Mouse (Mus musculus): ENCODE data around the gene Plk3. TPM values are rescaled to one million over a fixed set of nuclear protein-coding genes. Genes with fewer than 3 reads are reported as not detected.

Plk3 gene
- polyA plus RNA-seq, 1 experiment from 2014 or later: 24.9 TPM

- Histone ChIP-seq H3K27me3 (0 out of 2 replicates have a peak, but pooled peaks cover 2% of the 10 kb centered on the region), H3K9ac (peak within 1 kb of the TSS; percentile 70), H3K4me2 (peak within 1 kb of the TSS; percentile 92), H3K4me1 (replicated peaks) (peaks cover 34% of the 10 kb centered on the region), H3K27ac (replicated peaks) (peak within 1 kb of the TSS; percentile 78), H3K9me3 (no peaks in the 10 kb centered on the region), H3K4me3 (peak within 1 kb of the TSS; percentile 76), H3K36me3 (no peaks in the 10 kb centered on the region)
- ATAC-seq (ENCODE audit: low FRiP score, low read depth): peak; percentile 86
- WGBS: under 1% methylated on average over 50 of the region's 50 CpGs
These were observed 38.0 kb downstream of the Plk3 start, which contains the start of gene Ptch2 for GRCm38 (mm10) chr4:117095551-117096452. Ptch2 (plus strand) TSS chr4:117096075.

GRCm38 (mm10) chr4:117094626-117095361 is 39.0 kb downstream of the Plk3 start:
- H3K36me3 ChIP-seq: no peaks in the 10 kb centered on the region
- no peak overlapping the region for H3K27ac ChIP-seq (replicated peaks)
- H3K4me1 ChIP-seq (replicated peaks): peaks cover 34% of the 10 kb centered on the region
- 86% methylated on average over 3 of the region's 3 CpGs for WGBS
- H3K4me2 ChIP-seq: no peak overlapping the region
- H3K9ac ChIP-seq: no peak overlapping the region
- H3K27me3 ChIP-seq: 0 out of 2 replicates have a peak, but pooled peaks cover 2% of the 10 kb centered on the region
- H3K4me3 ChIP-seq: no peak overlapping the region
- ATAC-seq (ENCODE audit: low FRiP score, low read depth): no peak
- H3K9me3 ChIP-seq: no peaks in the 10 kb centered on the region

GRCm38 (mm10) chr4:117090586-117090985 is 43.2 kb downstream of the Plk3 start:
- no peak for ATAC-seq (ENCODE audit: low FRiP score, low read depth)
- 81% methylated on average over 7 of the region's 7 CpGs for WGBS
- Histone ChIP-seq H3K9me3 (no peaks in the 10 kb centered on the region), H3K4me1 (replicated peaks) (peaks cover 3% of the 10 kb centered on the region), H3K27ac (replicated peaks) (no peak overlapping the region), H3K4me3 (no peak overlapping the region), H3K36me3 (peaks cover 13% of the 10 kb centered on the region; the same call in 1 of the 2 replicates), H3K4me2 (no peak overlapping the region), H3K9ac (no peak overlapping the region), H3K27me3 (0 out of 2 replicates have a peak, but pooled peaks cover 2% of the 10 kb centered on the region)

- WGBS: 83% methylated on average over 7 of the region's 7 CpGs
- no peak for ATAC-seq (ENCODE audit: low FRiP score, low read depth)
These were observed 45.7 kb downstream of the Plk3 start for GRCm38 (mm10) chr4:117087948-117088640.

More at GRCm38 (mm10) chr4:117087948-117088640, 45.7 kb downstream of the Plk3 start:
- Histone ChIP-seq H3K4me3 (no peak overlapping the region), H3K36me3 (peaks cover 13% of the 10 kb centered on the region; the same call in 1 of the 2 replicates), H3K27ac (replicated peaks) (no peak overlapping the region), H3K4me2 (no peak overlapping the region), H3K4me1 (replicated peaks) (no peaks in the 10 kb centered on the region), H3K27me3 (no peaks in the 10 kb centered on the region), H3K9ac (no peak overlapping the region), H3K9me3 (no peaks in the 10 kb centered on the region)

Small RNA genes lying within 50 kb of the gene (microRNA-seq; reads per million reads assigned to microRNA genes)
- not detected for gene Gm22398

Other genes with a start within 250 kb of the Plk3 start
- gene Urod, start 139.6 kb downstream of the Plk3 start, polyA plus RNA-seq (2015; fragmentation: Nextera tagmentation; extraction: Ambion mirVana): 56.6 and 59.4 TPM in 2 replicates
- 25.3 and 30.1 TPM in 2 replicates for gene Hectd3, start 138.6 kb downstream of the Plk3 start, polyA plus RNA-seq (2015; fragmentation: Nextera tagmentation; extraction: Ambion mirVana)
- 43.8 and 46.8 TPM in 2 replicates for gene Eif2b3, start 114.6 kb downstream of the Plk3 start, polyA plus RNA-seq (2015; fragmentation: Nextera tagmentation; extraction: Ambion mirVana)
- gene Ptch2, start 37.9 kb downstream of the Plk3 start, polyA plus RNA-seq (2015; fragmentation: Nextera tagmentation; extraction: Ambion mirVana): 7.3 and 8.0 TPM in 2 replicates
- 4.7 and 5.1 TPM in 2 replicates for gene Btbd19, start 8.2 kb downstream of the Plk3 start, polyA plus RNA-seq (2015; fragmentation: Nextera tagmentation; extraction: Ambion mirVana)
- 0.31 and 1.1 TPM in 2 replicates for gene Tctex1d4, start 7.2 kb downstream of the Plk3 start, polyA plus RNA-seq (2015; fragmentation: Nextera tagmentation; extraction: Ambion mirVana)
- 468 and 502 TPM in 2 replicates for gene Rps8, start 22.3 kb upstream of the Plk3 start, polyA plus RNA-seq (2015; fragmentation: Nextera tagmentation; extraction: Ambion mirVana)
- 12.9 and 14.4 TPM in 2 replicates for gene Kif2c, start 48.7 kb upstream of the Plk3 start, polyA plus RNA-seq (2015; fragmentation: Nextera tagmentation; extraction: Ambion mirVana)
- gene Tmem53, start 118.0 kb upstream of the Plk3 start, polyA plus RNA-seq (2015; fragmentation: Nextera tagmentation; extraction: Ambion mirVana): 9.1 and 9.6 TPM in 2 replicates
- gene Armh1, start 118.2 kb upstream of the Plk3 start, polyA plus RNA-seq (2015; fragmentation: Nextera tagmentation; extraction: Ambion mirVana): 1.5 and 1.8 TPM in 2 replicates